Mouse (Mus musculus) lung, adult 2 months (tissue): Measurements from ENCODE around the gene Atp13a2.

ENCODE experiments used
- CTCF ChIP-seq: fragments of 200-500 bp; IDR thresholded peaks from 2 replicates; pipeline ENCODE4 v1.5.1; 2011; ENCODE audit warnings: mild to moderate bottlenecking, low read length, control low read depth; ENCODE audit not compliant: insufficient read depth
- POLR2A ChIP-seq: fragments of 200-500 bp; IDR thresholded peaks from 2 replicates; pipeline ENCODE4 v1.6.1; 2011; ENCODE audit warnings: low read depth, mild to moderate bottlenecking, control low read depth, low read length, borderline replicate concordance; ENCODE audit errors: extremely low read depth

GRCm38 (mm10) chr4:140989447-140989846 lies 2.8 kb downstream of the Atp13a2 start:
- TF ChIP-seq CTCF (no peak), POLR2A (no peak)
